Mouse (Mus musculus): ENCODE measurements around the gene Cenpx. TPM values are rescaled to one million over a fixed set of nuclear protein-coding genes. Genes with fewer than 3 reads are reported as not detected.

Gene Cenpx
- polyA plus RNA-seq, 1 experiment from 2014 or later: 112 TPM

- no peaks in the 10 kb centered on the region for H3K27me3 ChIP-seq (ENCODE audit: control insufficient read depth, insufficient read depth, low read length)
- DNase-seq (ENCODE audit: low spot score) (peak; percentile 54), ATAC-seq (ENCODE audit: insufficient read depth, low FRiP score, low TSS enrichment) (peak; percentile 68)
- peaks cover 17% of the 10 kb centered on the region for H3K4me1 ChIP-seq (ENCODE audit: control insufficient read depth, insufficient read depth, low read length)
- no peak overlapping the region for H3K4me2 ChIP-seq (ENCODE audit: low read depth)
- H3K4me3 ChIP-seq (ENCODE audit: low read depth, low read length): no peak overlapping the region
- H3K36me3 ChIP-seq (ENCODE audit: control insufficient read depth, insufficient read depth, low read length): peaks cover 8% of the 10 kb centered on the region
- 7% methylated on average over 12 of the region's 12 CpGs for WGBS
- peak overlapping the region; percentile 29 for H3K9ac ChIP-seq (ENCODE audit: low read length)
- no peaks in the 10 kb centered on the region for H3K9me3 ChIP-seq (ENCODE audit: control insufficient read depth, low read length)
- peak overlapping the region; percentile 47 for H3K27ac ChIP-seq (ENCODE audit: low read depth, low read length)
Observed at GRCm38 (mm10) chr11:120695641-120696040, 17.9 kb downstream of the Cenpx start.

GRCm38 (mm10) chr11:120695184-120695583, 18.4 kb downstream of the Cenpx start:
- Histone ChIP-seq H3K36me3 (ENCODE audit: control insufficient read depth, insufficient read depth, low read length) (peaks cover 8% of the 10 kb centered on the region), H3K4me3 (ENCODE audit: low read depth, low read length) (no peak overlapping the region), H3K9me3 (ENCODE audit: control insufficient read depth, low read length) (no peaks in the 10 kb centered on the region), H3K27me3 (ENCODE audit: control insufficient read depth, insufficient read depth, low read length) (no peaks in the 10 kb centered on the region), H3K27ac (ENCODE audit: low read depth, low read length) (peak overlapping the region; percentile 39; the same call in 1 of the 2 replicates), H3K4me2 (ENCODE audit: low read depth) (no peak overlapping the region), H3K9ac (ENCODE audit: low read length) (peak overlapping the region; percentile 28), H3K4me1 (ENCODE audit: control insufficient read depth, insufficient read depth, low read length) (peaks cover 17% of the 10 kb centered on the region)
- DNase-seq (ENCODE audit: low spot score): peak; percentile 62
- ATAC-seq (ENCODE audit: insufficient read depth, low FRiP score, low TSS enrichment): peak; percentile 83
- 4% methylated on average over 4 of the region's 4 CpGs for WGBS

DNA sequence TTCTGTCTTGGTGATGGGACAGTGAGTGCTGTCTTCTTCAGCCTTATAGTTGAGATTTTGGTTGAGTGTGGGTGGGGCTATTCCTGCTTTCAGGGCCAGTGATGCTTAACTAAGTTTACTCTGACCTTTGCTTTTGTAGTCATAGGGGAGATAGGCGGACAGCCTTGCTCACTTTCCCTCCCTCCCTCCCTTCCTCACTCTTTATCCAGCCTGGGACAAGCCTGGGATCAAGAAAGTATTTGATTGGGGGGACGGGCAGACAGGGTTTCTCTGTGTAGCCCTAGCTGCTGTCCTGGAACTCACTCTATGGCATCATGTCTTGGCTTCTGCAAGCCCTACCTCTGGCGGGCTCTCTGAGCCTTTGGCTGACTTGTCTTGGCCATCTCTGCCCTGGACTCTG, 20.1 kb downstream of the Cenpx start:
- H3K27me3 ChIP-seq (ENCODE audit: control insufficient read depth, insufficient read depth, low read length): no peaks in the 10 kb centered on the region
- H3K36me3 ChIP-seq (ENCODE audit: control insufficient read depth, insufficient read depth, low read length): peaks cover 10% of the 10 kb centered on the region
- H3K4me3 ChIP-seq (ENCODE audit: low read depth, low read length): no peak overlapping the region
- H3K4me2 ChIP-seq (ENCODE audit: low read depth): no peak overlapping the region
- peaks cover 17% of the 10 kb centered on the region for H3K4me1 ChIP-seq (ENCODE audit: control insufficient read depth, insufficient read depth, low read length)
- WGBS: 67% methylated on average over 3 of the region's 3 CpGs
- no peak for DNase-seq (ENCODE audit: low spot score)
- no peaks in the 10 kb centered on the region for H3K9me3 ChIP-seq (ENCODE audit: control insufficient read depth, low read length)
- no peak overlapping the region for H3K9ac ChIP-seq (ENCODE audit: low read length)
- no peak overlapping the region for H3K27ac ChIP-seq (ENCODE audit: low read depth, low read length)
- ATAC-seq (ENCODE audit: insufficient read depth, low FRiP score, low TSS enrichment): no peak

DNA sequence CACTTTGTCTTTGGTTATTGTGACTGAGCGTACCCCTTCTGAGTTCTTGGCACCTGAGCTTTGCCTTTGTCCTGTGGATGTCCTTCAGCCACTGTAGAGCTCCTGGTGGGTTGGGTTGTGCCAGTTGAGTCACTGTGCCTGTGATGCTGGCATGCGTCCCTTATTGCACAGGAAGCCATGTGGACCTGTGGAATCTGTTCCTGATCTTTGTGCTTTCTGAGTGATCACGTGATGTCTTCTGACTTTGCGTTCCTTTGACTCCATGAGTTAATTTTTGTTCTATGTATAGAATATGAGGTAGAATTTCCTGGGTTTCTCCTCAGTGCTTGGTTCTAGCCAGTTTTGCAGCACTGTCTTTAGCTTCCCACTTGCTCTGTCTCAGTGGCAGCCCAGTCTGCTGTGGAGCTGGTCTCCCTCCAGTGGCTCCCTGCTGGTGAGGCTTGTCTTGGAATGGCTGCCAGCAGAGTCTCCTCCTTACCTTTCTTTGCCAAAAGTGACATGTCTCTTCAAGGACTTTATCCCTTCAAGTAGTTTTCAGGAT, 21.0 kb downstream of the Cenpx start:
- H3K36me3 ChIP-seq (ENCODE audit: control insufficient read depth, insufficient read depth, low read length): peaks cover 11% of the 10 kb centered on the region
- no peaks in the 10 kb centered on the region for H3K27me3 ChIP-seq (ENCODE audit: control insufficient read depth, insufficient read depth, low read length)
- H3K9me3 ChIP-seq (ENCODE audit: control insufficient read depth, low read length): no peaks in the 10 kb centered on the region
- ATAC-seq (ENCODE audit: insufficient read depth, low FRiP score, low TSS enrichment): no peak
- H3K9ac ChIP-seq (ENCODE audit: low read length): no peak overlapping the region
- no peak overlapping the region for H3K4me2 ChIP-seq (ENCODE audit: low read depth)
- H3K27ac ChIP-seq (ENCODE audit: low read depth, low read length): no peak overlapping the region
- no peak overlapping the region for H3K4me3 ChIP-seq (ENCODE audit: low read depth, low read length)
- no peak for DNase-seq (ENCODE audit: low spot score)
- 94% methylated on average over 4 of the region's 4 CpGs for WGBS
- H3K4me1 ChIP-seq (ENCODE audit: control insufficient read depth, insufficient read depth, low read length): peaks cover 17% of the 10 kb centered on the region

DNA sequence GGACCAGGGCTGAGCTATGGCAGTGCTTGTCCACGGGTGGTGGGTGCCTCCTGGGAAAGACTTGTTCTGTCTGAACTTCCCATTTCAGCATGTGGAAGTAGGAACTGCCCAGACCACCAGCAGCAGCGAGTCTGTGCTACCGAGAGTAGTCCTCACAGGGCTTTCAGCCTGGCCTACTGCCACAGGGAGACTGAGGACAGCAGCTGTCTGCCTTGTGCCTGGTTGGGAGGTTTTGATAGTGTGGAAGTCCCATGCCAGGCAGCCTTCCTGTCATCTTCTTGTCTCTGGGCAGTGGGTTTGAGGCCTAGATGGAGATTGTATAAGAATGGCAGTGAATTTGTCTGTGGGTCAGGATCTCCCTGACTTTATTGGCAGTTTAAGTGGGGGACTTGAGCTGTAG, 24.2 kb downstream of the Cenpx start:
- peaks cover 18% of the 10 kb centered on the region for H3K36me3 ChIP-seq (ENCODE audit: control insufficient read depth, insufficient read depth, low read length)
- H3K9me3 ChIP-seq (ENCODE audit: control insufficient read depth, low read length): no peaks in the 10 kb centered on the region
- DNase-seq (ENCODE audit: low spot score) (no peak), ATAC-seq (ENCODE audit: insufficient read depth, low FRiP score, low TSS enrichment) (no peak)
- no peaks in the 10 kb centered on the region for H3K27me3 ChIP-seq (ENCODE audit: control insufficient read depth, insufficient read depth, low read length)
- H3K9ac ChIP-seq (ENCODE audit: low read length): no peak overlapping the region
- 88% methylated on average over 3 of the region's 3 CpGs for WGBS
- peaks cover 3% of the 10 kb centered on the region; the same call in 1 of the 2 replicates for H3K4me1 ChIP-seq (ENCODE audit: control insufficient read depth, insufficient read depth, low read length)
- H3K4me3 ChIP-seq (ENCODE audit: low read depth, low read length): no peak overlapping the region
- H3K4me2 ChIP-seq (ENCODE audit: low read depth): no peak overlapping the region
- H3K27ac ChIP-seq (ENCODE audit: low read depth, low read length): no peak overlapping the region

DNA sequence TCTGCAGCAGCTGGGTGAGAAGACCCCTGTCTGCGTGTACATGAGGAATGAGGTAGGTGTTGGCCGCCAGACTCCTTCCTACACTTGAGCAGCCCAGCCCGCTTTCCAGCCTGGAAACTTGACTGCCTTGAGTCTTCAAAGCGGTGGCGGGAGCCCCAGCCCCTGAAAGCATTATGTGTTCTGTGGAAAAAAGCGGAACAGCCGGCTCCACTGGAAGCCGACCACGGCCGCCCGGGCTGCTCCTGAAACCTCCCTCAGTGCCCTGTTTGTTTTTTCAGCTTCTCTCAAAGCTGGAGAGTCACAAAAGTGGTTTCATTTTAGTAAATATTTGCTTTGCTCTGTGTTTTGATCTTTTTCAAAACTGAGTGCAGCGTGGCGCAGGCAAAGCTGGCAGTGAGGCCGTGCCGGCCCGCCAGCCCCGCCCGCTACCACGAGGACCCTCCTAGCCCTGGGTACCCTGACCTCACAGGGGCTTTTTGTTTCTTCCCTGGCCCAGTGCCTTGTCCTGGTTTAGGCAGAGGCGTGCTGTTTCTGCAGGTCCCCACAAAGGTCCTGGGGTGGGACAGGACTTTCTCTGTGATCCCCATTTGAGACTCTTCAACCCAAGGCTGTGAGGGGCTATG, 26.8 kb downstream of the Cenpx start:
- no peaks in the 10 kb centered on the region for H3K27me3 ChIP-seq (ENCODE audit: control insufficient read depth, insufficient read depth, low read length)
- H3K36me3 ChIP-seq (ENCODE audit: control insufficient read depth, insufficient read depth, low read length): peaks cover 15% of the 10 kb centered on the region
- ATAC-seq (ENCODE audit: insufficient read depth, low FRiP score, low TSS enrichment) (no peak), DNase-seq (ENCODE audit: low spot score) (peak; percentile 44)
- no peak overlapping the region for H3K4me2 ChIP-seq (ENCODE audit: low read depth)
- no peak overlapping the region for H3K4me3 ChIP-seq (ENCODE audit: low read depth, low read length)
- H3K4me1 ChIP-seq (ENCODE audit: control insufficient read depth, insufficient read depth, low read length): 0 out of 2 replicates have a peak, but pooled peaks cover 3% of the 10 kb centered on the region
- 70% methylated on average over 20 of the region's 20 CpGs for WGBS
- no peaks in the 10 kb centered on the region for H3K9me3 ChIP-seq (ENCODE audit: control insufficient read depth, low read length)
- no peak overlapping the region for H3K27ac ChIP-seq (ENCODE audit: low read depth, low read length)
- H3K9ac ChIP-seq (ENCODE audit: low read length): no peak overlapping the region

- WGBS: 89% methylated on average over 2 of the region's 2 CpGs
- DNase-seq (ENCODE audit: low spot score): no peak
- no peak overlapping the region for H3K9ac ChIP-seq (ENCODE audit: low read length)
- H3K9me3 ChIP-seq (ENCODE audit: control insufficient read depth, low read length): no peaks in the 10 kb centered on the region
- no peak overlapping the region for H3K27ac ChIP-seq (ENCODE audit: low read depth, low read length)
- H3K4me3 ChIP-seq (ENCODE audit: low read depth, low read length): no peak overlapping the region
- ATAC-seq (ENCODE audit: insufficient read depth, low FRiP score, low TSS enrichment): no peak
- H3K36me3 ChIP-seq (ENCODE audit: control insufficient read depth, insufficient read depth, low read length): peaks cover 20% of the 10 kb centered on the region
- H3K4me2 ChIP-seq (ENCODE audit: low read depth): no peak overlapping the region
- H3K4me1 ChIP-seq (ENCODE audit: control insufficient read depth, insufficient read depth, low read length): 0 out of 2 replicates have a peak, but pooled peaks cover 3% of the 10 kb centered on the region
- H3K27me3 ChIP-seq (ENCODE audit: control insufficient read depth, insufficient read depth, low read length): no peaks in the 10 kb centered on the region
Observed at GRCm38 (mm10) chr11:120684660-120685059, 28.9 kb downstream of the Cenpx start.

- Histone ChIP-seq H3K36me3 (ENCODE audit: control insufficient read depth, insufficient read depth, low read length) (peaks cover 19% of the 10 kb centered on the region), H3K9me3 (ENCODE audit: control insufficient read depth, low read length) (no peaks in the 10 kb centered on the region), H3K4me2 (ENCODE audit: low read depth) (no peak overlapping the region), H3K27me3 (ENCODE audit: control insufficient read depth, insufficient read depth, low read length) (no peaks in the 10 kb centered on the region), H3K4me3 (ENCODE audit: low read depth, low read length) (no peak overlapping the region), H3K9ac (ENCODE audit: low read length) (no peak overlapping the region), H3K27ac (ENCODE audit: low read depth, low read length) (no peak overlapping the region), H3K4me1 (ENCODE audit: control insufficient read depth, insufficient read depth, low read length) (0 out of 2 replicates have a peak, but pooled peaks cover 3% of the 10 kb centered on the region)
- WGBS: 91% methylated on average over 2 of the region's 2 CpGs
- ATAC-seq (ENCODE audit: insufficient read depth, low FRiP score, low TSS enrichment): no peak
- no peak for DNase-seq (ENCODE audit: low spot score)
Observed at GRCm38 (mm10) chr11:120684086-120684485, 29.5 kb downstream of the Cenpx start.

GRCm38 (mm10) chr11:120683536-120683935, 30.0 kb downstream of the Cenpx start:
- Histone ChIP-seq H3K4me3 (ENCODE audit: low read depth, low read length) (no peak overlapping the region), H3K4me2 (ENCODE audit: low read depth) (no peak overlapping the region), H3K9me3 (ENCODE audit: control insufficient read depth, low read length) (no peaks in the 10 kb centered on the region), H3K27me3 (ENCODE audit: control insufficient read depth, insufficient read depth, low read length) (no peaks in the 10 kb centered on the region), H3K4me1 (ENCODE audit: control insufficient read depth, insufficient read depth, low read length) (0 out of 2 replicates have a peak, but pooled peaks cover 3% of the 10 kb centered on the region), H3K9ac (ENCODE audit: low read length) (no peak overlapping the region), H3K36me3 (ENCODE audit: control insufficient read depth, insufficient read depth, low read length) (peaks cover 18% of the 10 kb centered on the region), H3K27ac (ENCODE audit: low read depth, low read length) (no peak overlapping the region)
- DNase-seq (ENCODE audit: low spot score): no peak
- ATAC-seq (ENCODE audit: insufficient read depth, low FRiP score, low TSS enrichment): no peak
- WGBS: 91% methylated on average over 3 of the region's 3 CpGs
